Mouse (Mus musculus) adrenal gland, adult 2 months (tissue): ENCODE measurements around the gene Kcnd3. TPM values are rescaled to one million over a fixed set of nuclear protein-coding genes. Genes with fewer than 3 reads are reported as not detected.
A peak's percentile ranks its signal among the peaks of the same experiment; 100 is the strongest.

Source experiments
- DNase-seq: peaks from one replicate; pipeline ENCODE4 v3.0.0; 2021
- polyA plus RNA-seq: library from polyadenylated mRNA; depleted of rRNA; stranded (reverse); fragments of >200 nt; gene quantifications from 2 replicates; pipeline ENCODE4 v1.2.3, GENCODE M21; 2012
- total RNA-seq, 2 experiments: library from RNA; stranded (reverse); gene quantifications; 2 replicates each; pipeline ENCODE4 v1.2.3; 2021

Kcnd3 gene
- total and polyA plus RNA-seq, 3 experiments = 2.3 to 9.5 (median 4.1) TPM

- no peak for DNase-seq
These were observed 201.6 kb downstream of the Kcnd3 start for GRCm38 (mm10) chr3:105653544-105654380.

DNA sequence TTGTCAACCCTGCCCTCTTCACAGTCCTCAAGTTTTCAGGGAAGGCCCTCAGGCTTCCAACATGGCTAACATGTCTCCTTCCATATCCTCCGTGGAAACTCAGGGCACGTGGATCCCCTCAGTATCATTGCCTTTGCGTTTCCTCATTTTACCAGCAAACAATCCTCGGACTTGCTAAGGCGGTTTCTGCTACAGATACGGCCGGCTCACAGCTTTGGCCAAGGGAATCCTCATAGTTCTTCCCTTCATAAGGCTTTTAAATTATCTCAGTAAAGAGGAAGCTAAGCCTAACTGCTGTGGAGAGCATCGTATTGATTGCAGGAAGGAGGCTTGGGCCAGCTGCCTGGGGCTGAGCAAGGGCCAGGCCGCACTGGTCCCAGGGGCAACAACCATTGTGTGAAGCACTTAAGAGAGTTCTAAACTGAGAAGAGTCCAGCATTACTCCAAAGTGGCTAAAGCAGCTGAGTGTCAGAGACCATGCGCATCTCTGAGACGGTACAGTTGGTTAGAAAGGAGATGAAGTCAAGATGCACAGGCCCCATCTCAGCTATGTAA is 203.0 kb downstream of the Kcnd3 start:
- DNase-seq = no peak

DNA sequence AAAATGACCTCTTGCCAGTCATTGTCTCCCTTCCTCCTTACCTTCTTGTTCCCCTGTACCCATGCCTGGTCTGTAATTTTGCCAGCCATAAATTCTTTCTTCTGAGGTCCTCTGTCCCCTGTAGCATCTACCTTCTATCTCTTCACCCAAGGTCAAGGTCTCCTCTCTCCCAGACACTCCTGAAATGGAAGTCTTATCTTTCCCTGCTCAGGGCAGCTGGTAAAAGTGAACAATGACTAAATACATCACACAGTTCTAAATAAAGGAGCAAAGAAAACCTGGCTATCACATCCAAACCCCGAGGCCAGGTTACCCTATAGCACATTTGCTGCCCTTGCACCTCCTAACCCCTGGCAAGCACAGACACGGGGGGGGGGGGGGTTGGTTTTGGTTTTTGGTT is 208.4 kb downstream of the Kcnd3 start:
- no peak for DNase-seq

- no peak for DNase-seq
These were observed 210.9 kb downstream of the Kcnd3 start for GRCm38 (mm10) chr3:105663043-105663442.

DNA sequence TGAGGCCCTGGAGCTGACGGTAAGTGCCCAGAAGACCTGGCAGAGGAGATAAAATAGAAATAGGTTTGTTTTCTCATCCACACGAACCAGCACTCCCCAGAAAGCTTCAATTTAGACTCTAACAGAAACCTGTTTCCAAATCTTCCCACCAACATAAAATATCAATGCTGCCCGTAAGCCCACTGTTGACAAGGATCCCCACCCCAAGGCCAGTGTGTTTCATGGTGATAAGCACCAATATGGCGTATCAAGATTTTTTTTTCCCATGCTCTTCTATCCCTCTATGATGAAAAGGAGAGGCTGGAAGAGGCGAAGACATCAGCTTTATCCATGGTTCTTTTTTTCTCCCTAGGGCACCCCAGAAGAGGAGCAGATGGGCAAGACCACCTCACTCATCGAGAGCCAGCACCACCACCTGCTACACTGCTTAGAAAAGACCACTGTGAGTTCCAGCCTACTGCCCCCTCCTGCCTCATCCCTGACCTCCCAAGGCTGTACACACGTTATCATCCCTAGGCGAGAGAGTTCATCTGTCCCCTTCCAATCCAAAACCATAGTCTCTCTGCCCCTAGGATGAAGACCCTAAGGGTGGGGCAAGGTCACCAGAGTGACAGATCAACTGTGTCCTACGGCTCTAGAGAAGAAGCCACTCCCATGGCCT is 213.1 kb downstream of the Kcnd3 start:
- no peak for DNase-seq

DNA sequence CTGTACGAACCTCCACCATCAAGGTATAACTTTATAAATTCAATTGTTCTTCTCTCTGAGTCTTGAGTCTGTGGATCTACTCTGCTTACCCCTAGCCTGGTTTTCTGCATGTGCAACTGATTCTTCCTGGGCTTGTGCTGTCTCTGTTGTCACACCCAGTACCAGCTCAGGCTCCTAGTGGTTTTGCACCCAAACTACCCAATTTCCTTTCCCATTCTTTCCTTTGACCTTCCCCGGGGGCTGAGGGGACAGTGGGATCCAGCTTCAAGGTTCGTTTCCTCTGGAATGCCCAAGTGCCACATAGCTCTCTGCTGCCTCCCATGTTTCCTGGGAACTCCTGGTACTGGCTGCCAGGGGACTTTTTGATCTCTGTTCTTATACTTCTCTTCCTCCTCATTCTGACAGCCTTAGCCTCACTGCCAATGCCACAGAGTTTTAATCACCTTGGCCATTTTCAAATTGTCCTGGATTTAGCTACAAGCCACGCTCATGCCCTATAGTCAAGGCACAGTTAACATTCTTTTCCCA is 214.9 kb downstream of the Kcnd3 start:
- no peak for DNase-seq

DNA sequence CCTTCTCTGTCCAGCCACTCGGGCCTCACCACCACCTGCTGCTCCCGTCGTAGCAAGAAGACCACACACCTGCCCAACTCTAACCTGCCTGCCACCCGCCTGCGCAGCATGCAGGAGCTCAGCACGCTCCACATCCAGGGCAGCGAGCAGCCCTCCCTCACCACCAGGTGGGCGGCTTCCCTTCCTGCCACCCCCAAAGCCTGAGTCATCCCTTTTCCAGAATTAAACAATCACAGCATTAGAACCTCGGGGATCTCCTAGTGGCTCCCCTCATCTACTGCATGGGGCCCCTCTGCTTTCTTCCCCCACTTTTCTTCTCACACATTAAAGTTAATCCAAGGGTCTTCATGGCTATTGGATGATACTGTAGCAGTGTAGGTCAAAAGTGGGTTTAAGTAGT is 216.0 kb downstream of the Kcnd3 start:
- DNase-seq = no peak

- no peak for DNase-seq
These were observed 217.6 kb downstream of the Kcnd3 start for GRCm38 (mm10) chr3:105669776-105670175.

GRCm38 (mm10) chr3:105670801-105671200 is 218.7 kb downstream of the Kcnd3 start:
- no peak for DNase-seq

DNA sequence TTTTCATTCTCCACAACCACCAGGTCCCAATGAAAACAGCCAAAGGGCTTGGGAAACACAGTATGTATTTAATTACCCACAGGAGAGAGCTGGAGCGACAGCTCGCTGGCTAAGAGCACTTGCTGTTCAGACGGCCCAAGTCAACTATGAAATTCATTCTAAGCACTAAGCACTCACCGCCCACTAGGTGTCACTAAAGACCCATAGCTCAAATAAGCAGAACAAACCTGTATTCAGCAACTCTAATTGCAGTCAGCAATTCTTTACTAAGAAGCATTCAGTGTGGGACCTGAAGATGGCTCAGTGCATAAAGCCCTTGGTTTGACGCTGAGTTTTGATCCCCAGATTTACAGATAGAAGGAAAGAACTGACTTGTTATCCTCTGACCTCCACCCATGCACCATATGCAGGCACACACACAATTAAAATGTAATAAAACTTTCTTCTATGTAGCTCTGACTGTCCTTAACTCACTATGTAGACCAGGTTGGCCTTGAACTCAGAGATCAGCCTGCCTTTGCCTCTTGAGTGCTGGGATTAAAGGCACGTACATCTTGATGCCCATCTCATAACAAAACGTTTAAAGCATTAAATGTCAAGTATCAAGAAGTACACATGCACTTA is 222.6 kb downstream of the Kcnd3 start:
- DNase-seq = peak; percentile 74

DNA sequence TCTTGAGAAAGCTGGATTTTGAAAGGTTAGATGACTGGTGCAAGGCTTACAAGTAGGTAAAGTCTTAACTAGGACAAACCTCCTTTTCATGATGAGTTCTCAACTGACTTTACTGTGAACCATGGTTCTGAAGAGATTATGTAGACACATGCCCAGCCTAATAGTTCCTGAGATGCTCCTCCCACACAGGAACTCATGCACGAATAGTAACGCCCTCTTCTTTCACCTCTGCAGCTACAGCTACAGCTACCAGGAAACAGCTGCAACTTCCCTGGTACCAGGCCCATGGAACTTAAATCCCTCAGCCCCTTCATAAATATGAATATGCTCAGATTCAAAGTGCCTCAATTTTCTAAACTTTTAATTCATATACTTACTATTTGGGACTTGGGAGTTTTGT is 223.8 kb downstream of the Kcnd3 start:
- no peak for DNase-seq

GRCm38 (mm10) chr3:105680346-105680745 is 228.2 kb downstream of the Kcnd3 start:
- DNase-seq = no peak

DNA sequence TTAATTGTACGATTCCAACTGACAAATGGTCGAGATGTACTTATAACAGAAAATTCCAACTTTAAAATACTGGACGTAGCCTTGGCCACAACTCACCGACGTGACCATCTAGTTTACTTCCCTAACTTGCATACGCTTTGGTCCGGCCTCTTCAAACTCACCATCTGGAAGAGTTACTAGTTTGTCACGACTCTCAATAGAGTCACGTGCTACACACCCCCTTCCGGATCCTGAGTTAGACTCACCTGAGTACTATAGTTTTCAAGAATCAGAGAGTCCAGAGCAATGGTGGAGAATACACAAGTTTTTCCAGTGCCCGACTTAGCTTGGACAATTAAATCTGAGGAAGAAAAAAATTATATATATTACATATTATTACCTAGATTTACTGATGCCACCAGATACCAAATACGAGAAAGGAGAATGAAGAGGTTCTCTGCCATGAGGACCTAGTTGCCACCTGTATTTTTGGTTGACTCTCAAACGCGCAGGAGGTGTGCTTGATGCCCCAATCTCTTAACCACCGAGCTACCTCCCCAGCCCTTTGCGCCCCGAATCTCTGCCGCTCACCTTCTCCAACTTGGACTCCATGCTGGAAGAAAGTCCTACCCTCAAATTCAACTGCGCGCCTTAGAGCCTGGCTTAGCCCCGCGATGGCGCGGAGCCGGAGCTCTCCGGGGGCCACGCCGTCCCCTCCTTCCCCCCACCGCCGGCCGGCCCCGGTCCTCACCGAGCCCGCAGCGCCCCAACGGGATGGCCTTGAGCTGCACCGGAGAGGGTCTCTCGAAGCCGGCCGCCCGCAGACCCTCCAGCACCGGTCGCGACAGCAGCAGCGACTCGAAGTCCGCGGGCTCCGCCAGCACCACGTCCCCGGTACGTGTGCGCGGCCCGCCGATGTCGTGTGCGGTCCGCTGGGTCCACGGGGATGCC is 234.5 kb downstream of the Kcnd3 start:
- DNase-seq = no peak

DNA sequence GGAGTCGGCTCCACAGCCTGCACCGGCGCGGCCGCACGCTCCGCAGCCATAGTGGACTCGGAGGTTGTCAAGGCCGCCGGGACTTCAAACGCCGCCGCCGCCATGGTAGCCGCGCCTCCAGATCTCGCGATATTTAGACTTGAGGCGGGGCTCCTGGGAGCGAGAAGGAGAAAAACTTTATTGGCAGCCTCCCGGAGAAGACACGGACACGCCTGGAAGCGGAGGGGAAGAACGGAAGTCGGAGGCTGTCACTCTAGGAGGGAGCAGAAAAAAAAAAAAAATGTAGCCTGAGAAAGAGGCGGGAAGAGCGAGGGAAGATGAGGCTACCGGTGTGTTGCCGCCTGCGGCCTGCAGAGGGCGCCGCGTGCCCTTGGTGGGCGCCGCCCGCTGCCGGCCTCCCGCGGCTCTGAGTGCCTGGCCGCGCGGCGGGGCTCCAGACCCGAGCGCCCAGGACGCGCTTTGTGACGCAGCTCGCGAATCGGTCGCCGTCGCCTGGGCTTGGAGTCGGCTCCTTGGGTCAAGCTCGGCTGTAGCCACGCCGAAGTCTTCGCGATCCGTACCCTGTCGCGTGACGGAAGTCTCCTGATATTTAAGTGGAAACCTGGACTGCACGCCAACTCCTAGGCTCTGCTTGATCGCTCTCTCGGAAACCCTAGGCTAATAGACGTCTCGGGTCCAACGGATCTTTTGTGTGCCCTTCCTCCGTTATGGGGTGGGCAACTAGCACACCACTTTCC is 235.4 kb downstream of the Kcnd3 start, which contains the start of gene Ddx20:
Gene Ddx20 (minus strand): TSS at position 251 of the 737 bp plus-strand sequence.
- DNase-seq = peak; percentile 96

GRCm38 (mm10) chr3:105688536-105688935 is 236.4 kb downstream of the Kcnd3 start:
- DNase-seq = no peak

DNA sequence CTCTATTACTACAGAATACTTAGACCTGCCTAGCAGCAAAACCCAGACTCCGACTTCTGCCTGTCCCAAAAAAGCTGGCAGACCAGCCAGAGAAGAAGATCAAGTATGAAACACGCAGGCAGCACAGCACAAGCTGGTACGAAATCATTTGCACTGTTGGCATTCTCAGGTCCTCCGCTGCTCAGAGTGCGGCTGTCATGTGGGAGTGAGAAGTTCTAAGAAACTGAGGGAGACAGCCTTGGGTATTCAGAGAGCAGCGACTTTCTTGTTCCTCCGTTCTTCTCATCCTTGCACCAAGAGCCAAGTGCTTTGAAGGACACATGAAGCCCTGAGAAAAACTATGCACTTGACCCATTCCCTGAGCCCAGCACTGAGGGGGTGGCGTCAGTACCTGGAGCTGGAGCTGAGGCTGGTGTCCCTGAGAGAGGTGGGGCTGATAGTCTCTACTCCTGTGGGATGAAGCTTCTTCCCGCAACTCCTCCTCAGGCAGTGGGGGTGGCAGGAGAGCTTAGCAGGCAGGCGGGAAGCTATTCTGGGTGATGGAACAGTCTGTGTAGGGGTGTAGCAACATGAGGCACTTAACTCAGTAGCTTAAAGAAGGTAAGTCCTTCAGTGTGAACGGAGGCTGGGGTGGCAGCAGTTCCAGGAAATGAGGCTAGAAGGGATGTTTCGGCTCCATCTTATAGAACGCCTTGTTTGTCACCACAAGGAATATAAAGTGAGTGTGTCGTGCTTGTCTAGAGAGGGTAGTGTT is 241.4 kb downstream of the Kcnd3 start:
- DNase-seq = no peak

DNA sequence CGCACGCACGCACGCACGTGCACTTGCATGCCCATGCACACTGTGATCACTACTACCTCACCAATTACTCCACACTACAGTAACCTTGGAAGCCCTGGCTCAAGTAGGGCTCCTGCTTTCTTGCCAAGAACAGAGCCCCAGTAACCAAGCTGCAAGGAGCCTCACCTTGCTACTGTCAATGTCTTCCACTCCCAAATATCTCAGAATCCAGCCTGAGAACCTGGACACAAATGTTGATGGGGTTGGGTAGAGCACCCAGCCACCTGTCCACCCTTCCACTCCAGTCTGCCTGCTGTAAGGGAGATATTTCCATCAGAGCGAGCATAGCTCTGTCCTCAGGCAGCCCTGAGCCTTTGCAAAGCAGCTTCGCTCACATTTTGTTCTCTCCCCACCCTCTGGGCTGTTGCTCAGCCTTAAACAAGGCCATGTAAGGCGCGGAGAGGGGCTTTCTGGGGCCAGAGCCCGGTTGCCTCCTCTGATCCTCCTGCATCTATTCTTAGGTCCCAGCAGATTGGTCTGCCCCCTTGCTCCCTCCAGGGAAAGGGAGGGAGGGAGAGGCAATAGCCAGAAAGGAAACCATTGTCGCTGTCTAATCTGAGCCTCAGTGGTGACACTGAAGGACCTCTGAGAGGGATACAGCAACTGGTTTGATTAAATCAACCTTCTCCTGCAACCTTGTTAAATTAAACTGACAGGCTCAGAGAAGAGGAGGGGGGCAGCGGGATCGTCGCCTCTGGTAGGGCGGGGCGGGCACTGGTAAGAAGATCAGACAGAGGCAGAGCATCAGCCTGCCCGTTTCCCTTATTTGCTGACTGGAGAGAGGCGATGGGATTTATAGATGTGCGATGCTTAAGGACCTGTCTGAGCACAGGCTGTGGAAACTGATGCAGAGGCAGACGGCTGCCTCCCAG is 243.6 kb downstream of the Kcnd3 start:
- DNase-seq = peak; percentile 37

DNA sequence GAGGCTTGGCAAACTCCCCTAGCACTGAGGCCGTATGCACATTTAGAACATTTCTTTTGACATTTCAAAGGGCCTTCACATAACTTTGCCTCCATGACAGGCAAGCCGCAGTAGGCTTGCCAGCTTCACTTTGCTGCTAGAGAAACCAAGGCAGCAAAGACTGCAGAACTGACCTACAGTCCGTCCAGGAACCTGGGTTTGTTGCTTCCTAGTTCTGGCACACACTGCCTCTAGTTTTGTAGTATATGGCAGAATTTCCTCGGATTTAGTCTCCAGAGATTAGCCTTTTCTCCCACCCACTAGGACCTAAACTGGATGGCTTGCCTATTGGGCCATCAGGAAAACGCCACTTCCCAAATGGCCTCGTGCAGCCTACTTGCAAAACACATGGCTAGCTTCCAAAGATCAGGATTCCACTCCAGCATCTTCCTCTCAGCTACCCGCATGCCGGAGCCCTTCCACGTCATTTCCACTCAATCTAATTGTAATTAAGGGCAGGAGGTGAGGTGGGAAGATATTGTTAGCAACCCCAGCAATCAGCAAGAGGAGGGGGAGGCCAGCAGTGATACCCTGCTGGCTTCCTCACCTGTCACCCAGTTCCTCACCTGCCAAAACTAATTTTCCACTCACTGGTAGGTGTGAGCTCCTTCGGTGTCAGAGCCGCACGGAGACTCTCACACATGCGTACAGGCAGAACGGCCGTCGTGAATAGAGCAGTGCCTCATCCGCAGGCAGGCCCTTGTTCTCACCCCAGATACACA is 244.4 kb downstream of the Kcnd3 start:
- DNase-seq = peak; percentile 40
